Mouse (Mus musculus) hindbrain, embryonic 16.5 days (tissue): ENCODE data around the gene Atxn1. TPM values are rescaled to one million over a fixed set of nuclear protein-coding genes. Genes with fewer than 3 reads are reported as not detected.

Experiments
- ATAC-seq: fragments of 200-750 bp; cut with Nextera tagmentation; 2 replicates; pipeline ENCODE4 v1.8.0; 2017; ENCODE audit warnings: moderate TSS enrichment, moderate library complexity
- H3K27ac ChIP-seq: fragments of 300-500 bp; sonication (generic); 2 replicates; pipeline ENCODE4 v1.5.1; 2014; ENCODE audit warnings: low read depth, mild to moderate bottlenecking, control low read depth, low read length, moderate library complexity
- H3K27me3 ChIP-seq: fragments of 300-500 bp; sonication (generic); replicated peaks from 2 replicates; pipeline ENCODE4 v1.6.1; 2014; ENCODE audit warnings: low read length; ENCODE audit not compliant: control insufficient read depth, insufficient read depth
- H3K36me3 ChIP-seq: fragments of 300-500 bp; sonication (generic); 2 replicates; pipeline ENCODE4 v1.6.1; 2014; ENCODE audit warnings: mild to moderate bottlenecking, low read length, moderate library complexity, mixed read lengths; ENCODE audit not compliant: control insufficient read depth, insufficient read depth
- H3K4me1 ChIP-seq: fragments of 300-500 bp; sonication (generic); 2 replicates; pipeline ENCODE4 v1.6.1; 2014; ENCODE audit warnings: low read depth, low read length; ENCODE audit not compliant: control insufficient read depth, insufficient read depth
- H3K4me2 ChIP-seq: fragments of 300-500 bp; sonication (generic); 2 replicates; pipeline ENCODE4 v1.6.1; 2014; ENCODE audit warnings: mild to moderate bottlenecking, low read length, control low read depth, moderate library complexity
- H3K4me3 ChIP-seq: fragments of 300-500 bp; sonication (generic); 2 replicates; pipeline ENCODE4 v1.5.1; 2014; ENCODE audit warnings: mild to moderate bottlenecking, low read length, control low read depth, moderate library complexity
- H3K9ac ChIP-seq: fragments of 300-500 bp; sonication (generic); 2 replicates; pipeline ENCODE4 v1.6.1; 2014; ENCODE audit warnings: low read depth, mild to moderate bottlenecking, control low read depth, low read length, moderate library complexity
- H3K9me3 ChIP-seq: fragments of 300-500 bp; sonication (generic); 2 replicates; pipeline ENCODE4 v1.6.1; 2014; ENCODE audit warnings: mild to moderate bottlenecking, low read length, moderate library complexity; ENCODE audit not compliant: control insufficient read depth
- WGBS: fragments of 180-500 bp; shearing (Covaris S2); extraction: QIAGEN DNeasy Blood & Tissue Kit; methylation state at CpG from one replicate; pipeline ENCODE4 v1.1.7; 2014; 5-methylcytosine and 5-hydroxymethylcytosine counted together
- polyA plus RNA-seq: library from polyadenylated mRNA; unstranded; fragments of >200 nt; fragmentation: Nextera tagmentation; extraction: Ambion mirVana; gene quantifications from 2 replicates; pipeline ENCODE4 v1.2.1, GENCODE M21; 2015

Gene Atxn1
- polyA plus RNA-seq, 1 experiment from 2014 or later: 8.3 TPM

DNA sequence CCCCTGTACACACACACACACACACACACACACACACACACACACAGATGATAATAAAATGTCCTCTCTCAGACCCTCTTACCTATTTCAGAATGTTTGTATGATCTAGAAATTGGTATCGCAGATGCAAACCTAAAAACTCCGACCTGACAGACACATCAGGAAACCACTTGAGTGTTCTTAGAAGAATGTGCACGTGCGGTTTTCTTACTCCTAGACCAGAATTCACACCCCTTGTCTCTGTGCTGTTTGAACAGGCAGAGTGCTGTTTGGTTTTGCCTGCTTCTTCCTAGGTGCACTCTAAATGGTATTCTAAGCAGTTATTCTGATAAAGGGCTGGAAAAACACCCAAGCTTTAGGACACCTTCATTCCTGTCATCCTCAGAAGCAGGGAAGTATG, 271.7 kb downstream of the Atxn1 start:
- Histone ChIP-seq H3K9me3 (peaks cover 2% of the 10 kb centered on the region; the same call in 1 of the 2 replicates), H3K27ac (no peak overlapping the region), H3K4me3 (no peak overlapping the region), H3K9ac (no peak overlapping the region), H3K36me3 (no peaks in the 10 kb centered on the region), H3K4me2 (no peak overlapping the region), H3K4me1 (no peaks in the 10 kb centered on the region; the same call in 1 of the 2 replicates), H3K27me3 (no peaks in the 10 kb centered on the region)
- WGBS: 88% methylated on average over 4 of the region's 4 CpGs
- no peak for ATAC-seq

DNA sequence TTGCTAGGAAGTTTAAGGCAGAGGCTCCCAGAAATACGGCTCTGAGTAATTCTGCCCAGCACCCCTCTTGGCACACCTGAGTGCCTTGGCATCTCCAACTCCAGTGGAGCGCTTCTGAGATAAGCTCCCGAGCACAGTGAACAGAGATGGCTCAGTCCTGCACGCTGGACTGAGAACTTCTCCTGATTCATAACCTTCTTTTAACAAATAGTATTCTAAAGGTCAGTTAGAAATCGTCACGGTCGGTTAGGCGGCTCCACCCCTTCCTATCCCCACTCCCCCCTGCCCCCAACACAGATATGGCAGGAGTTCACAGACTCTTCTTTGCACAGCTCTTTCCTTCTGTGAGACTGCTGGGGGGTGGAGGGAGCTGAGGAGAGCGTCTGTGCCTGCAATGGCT, 272.4 kb downstream of the Atxn1 start:
- 52% methylated on average over 9 of the region's 9 CpGs for WGBS
- H3K9me3 ChIP-seq: peaks cover 2% of the 10 kb centered on the region; the same call in 1 of the 2 replicates
- no peak for ATAC-seq
- no peak overlapping the region for H3K9ac ChIP-seq
- H3K4me3 ChIP-seq: no peak overlapping the region
- no peaks in the 10 kb centered on the region; the same call in 1 of the 2 replicates for H3K4me1 ChIP-seq
- no peak overlapping the region for H3K27ac ChIP-seq
- no peak overlapping the region for H3K4me2 ChIP-seq
- no peaks in the 10 kb centered on the region for H3K27me3 ChIP-seq
- no peaks in the 10 kb centered on the region for H3K36me3 ChIP-seq

DNA sequence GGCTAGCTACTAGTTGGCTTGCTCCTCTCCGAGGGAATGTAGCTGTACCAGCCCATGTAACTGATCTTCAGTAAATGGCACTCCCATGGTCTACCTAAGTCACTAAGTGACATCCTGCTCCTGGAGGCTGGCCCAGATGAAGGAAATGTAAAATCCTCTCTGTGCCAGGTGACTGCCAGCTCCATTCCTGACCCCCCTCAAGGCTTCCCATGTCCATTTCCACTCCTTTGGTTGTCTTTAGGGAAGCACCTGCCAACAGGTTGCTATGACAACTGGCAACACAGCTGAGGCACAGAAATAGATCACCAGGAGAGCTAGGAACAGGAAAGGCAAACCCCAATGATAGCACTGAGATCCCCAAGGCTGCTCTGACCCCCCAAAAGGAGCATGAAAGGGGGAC, 274.4 kb downstream of the Atxn1 start:
- ATAC-seq: no peak
- no peak overlapping the region for H3K9ac ChIP-seq
- no peaks in the 10 kb centered on the region; the same call in 1 of the 2 replicates for H3K4me1 ChIP-seq
- WGBS: 92% methylated on average over 1 of the region's 1 CpGs
- no peak overlapping the region for H3K4me3 ChIP-seq
- no peaks in the 10 kb centered on the region for H3K9me3 ChIP-seq
- no peak overlapping the region for H3K27ac ChIP-seq
- H3K27me3 ChIP-seq: no peaks in the 10 kb centered on the region
- H3K4me2 ChIP-seq: no peak overlapping the region
- no peaks in the 10 kb centered on the region for H3K36me3 ChIP-seq

- H3K9me3 ChIP-seq: no peaks in the 10 kb centered on the region
- no peak overlapping the region for H3K27ac ChIP-seq
- ATAC-seq: no peak
- WGBS: 69% methylated on average over 2 of the region's 2 CpGs
- H3K4me1 ChIP-seq: no peaks in the 10 kb centered on the region; the same call in 1 of the 2 replicates
- H3K4me3 ChIP-seq: no peak overlapping the region
- H3K9ac ChIP-seq: no peak overlapping the region
- H3K27me3 ChIP-seq: no peaks in the 10 kb centered on the region
- no peaks in the 10 kb centered on the region for H3K36me3 ChIP-seq
- no peak overlapping the region for H3K4me2 ChIP-seq
These were observed 275.9 kb downstream of the Atxn1 start for GRCm38 (mm10) chr13:45688864-45689263.

- Histone ChIP-seq H3K4me2 (no peak overlapping the region), H3K27me3 (no peaks in the 10 kb centered on the region), H3K4me3 (no peak overlapping the region), H3K9ac (no peak overlapping the region), H3K36me3 (no peaks in the 10 kb centered on the region), H3K27ac (no peak overlapping the region), H3K9me3 (no peaks in the 10 kb centered on the region), H3K4me1 (no peaks in the 10 kb centered on the region; the same call in 1 of the 2 replicates)
- ATAC-seq: no peak
- 90% methylated on average over 8 of the region's 8 CpGs for WGBS
These were observed 277.2 kb downstream of the Atxn1 start for GRCm38 (mm10) chr13:45687581-45687980.

DNA sequence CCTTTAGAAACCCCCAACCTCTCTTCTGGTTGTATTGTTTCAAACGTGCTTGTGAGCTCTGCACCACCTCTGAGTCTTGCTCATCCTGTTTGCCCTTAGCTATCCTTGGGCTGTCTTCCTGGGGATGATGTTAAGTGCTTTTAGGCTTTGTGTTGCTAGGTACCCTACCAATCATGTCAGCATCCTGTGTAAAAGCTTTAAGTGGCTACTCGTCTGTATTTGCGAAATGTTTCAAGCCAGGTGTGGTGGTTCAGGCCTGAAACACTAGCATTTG, 278.6 kb downstream of the Atxn1 start:
- Histone ChIP-seq H3K4me2 (no peak overlapping the region), H3K9me3 (no peaks in the 10 kb centered on the region), H3K4me1 (no peaks in the 10 kb centered on the region; the same call in 1 of the 2 replicates), H3K4me3 (no peak overlapping the region), H3K36me3 (no peaks in the 10 kb centered on the region), H3K27me3 (no peaks in the 10 kb centered on the region), H3K27ac (no peak overlapping the region), H3K9ac (no peak overlapping the region)
- no peak for ATAC-seq
- WGBS: 59% methylated on average over 3 of the region's 3 CpGs

DNA sequence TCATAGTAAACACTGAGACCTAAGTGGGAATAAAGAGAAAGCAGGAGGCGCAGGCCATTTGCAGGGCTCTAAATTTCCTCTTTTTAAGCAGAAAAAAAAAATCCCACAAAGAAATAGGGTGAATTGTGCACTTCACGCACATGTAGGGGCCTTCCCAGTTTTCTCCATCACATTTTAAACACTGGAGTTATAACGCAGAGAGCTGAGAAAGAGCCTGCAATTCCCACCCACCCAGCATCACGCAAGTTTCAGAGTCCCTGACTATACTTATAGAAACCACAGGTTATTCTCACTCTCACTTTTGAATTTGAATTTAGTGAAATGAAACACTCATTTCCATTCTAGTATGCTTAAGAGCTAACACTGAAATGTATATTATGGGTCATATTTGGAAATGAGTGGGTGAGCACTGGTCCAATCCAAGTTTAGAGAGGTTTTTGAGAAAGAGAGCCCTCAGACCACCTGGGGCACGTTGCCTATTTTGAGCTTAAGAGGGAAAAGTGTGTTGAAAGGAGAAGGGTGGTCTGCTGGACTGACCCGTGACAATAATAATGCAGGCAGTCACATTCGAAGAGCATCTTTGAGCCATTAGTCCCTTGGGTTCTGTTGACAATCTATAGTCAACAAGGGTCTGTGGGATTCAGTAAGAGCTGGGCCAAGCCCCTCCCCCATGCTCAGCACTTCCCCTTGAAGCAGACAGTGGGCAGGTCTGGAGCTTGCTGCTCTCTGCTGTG, 279.1 kb downstream of the Atxn1 start:
- Histone ChIP-seq H3K9ac (no peak overlapping the region), H3K4me3 (no peak overlapping the region), H3K9me3 (no peaks in the 10 kb centered on the region), H3K36me3 (no peaks in the 10 kb centered on the region), H3K4me2 (no peak overlapping the region), H3K27me3 (no peaks in the 10 kb centered on the region), H3K27ac (no peak overlapping the region), H3K4me1 (no peaks in the 10 kb centered on the region; the same call in 1 of the 2 replicates)
- 88% methylated on average over 7 of the region's 7 CpGs for WGBS
- ATAC-seq: no peak

- Histone ChIP-seq H3K36me3 (no peaks in the 10 kb centered on the region), H3K9ac (no peak overlapping the region), H3K4me1 (no peaks in the 10 kb centered on the region), H3K27ac (no peak overlapping the region), H3K4me3 (no peak overlapping the region), H3K4me2 (no peak overlapping the region), H3K9me3 (no peaks in the 10 kb centered on the region), H3K27me3 (no peaks in the 10 kb centered on the region)
- no peak for ATAC-seq
- WGBS: 46% methylated on average over 4 of the region's 4 CpGs
These were observed 279.9 kb downstream of the Atxn1 start for GRCm38 (mm10) chr13:45684891-45685311.

DNA sequence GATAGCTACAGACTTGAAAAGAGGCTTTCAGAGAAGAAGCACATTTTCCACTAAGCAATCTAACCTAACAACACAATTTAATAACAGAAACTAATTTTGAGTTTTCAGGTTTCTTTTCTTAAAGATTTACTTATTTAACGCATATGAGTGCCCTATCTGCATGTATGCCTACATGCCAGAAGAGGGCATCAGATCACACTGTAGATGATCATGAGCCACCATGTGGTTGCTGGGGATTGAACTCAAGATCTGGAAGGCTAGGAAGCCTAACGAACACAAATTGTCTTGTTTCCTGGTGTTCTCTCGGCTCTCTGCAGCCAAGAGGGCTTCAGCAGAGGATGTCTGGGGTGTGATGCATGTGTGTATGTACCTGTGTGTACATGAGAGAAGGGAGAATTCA, 280.8 kb downstream of the Atxn1 start:
- WGBS: 80% methylated on average over 3 of the region's 3 CpGs
- Histone ChIP-seq H3K27ac (no peak overlapping the region), H3K9me3 (no peaks in the 10 kb centered on the region), H3K4me2 (no peak overlapping the region), H3K4me3 (no peak overlapping the region), H3K36me3 (no peaks in the 10 kb centered on the region), H3K9ac (no peak overlapping the region), H3K27me3 (no peaks in the 10 kb centered on the region), H3K4me1 (no peaks in the 10 kb centered on the region)
- ATAC-seq: no peak
